Mouse (Mus musculus) embryonic facial prominence, embryonic 13.5 days (tissue): ENCODE measurements around the gene Cdk14. TPM values are rescaled to one million over a fixed set of nuclear protein-coding genes. Genes with fewer than 3 reads are reported as not detected.
"Not testable (repeated sequence)": the region's sequence is repeated elsewhere in the genome, so short reads cannot be mapped to it uniquely, and the experiment has no call there.

ENCODE experiments used
- ATAC-seq: fragments of 200-750 bp; cut with Nextera tagmentation; 2 replicates; pipeline ENCODE4 v1.8.0; 2017; ENCODE audit warnings: low read depth; ENCODE audit not compliant: insufficient number of reproducible peaks, insufficient read depth, low FRiP score, low TSS enrichment
- H3K27ac ChIP-seq: fragments of 300-500 bp; sonication (generic); 2 replicates; pipeline ENCODE4 v1.5.1; 2015; ENCODE audit warnings: moderate library complexity, mild to moderate bottlenecking, inconsistent platforms
- H3K27me3 ChIP-seq: fragments of 300-500 bp; sonication (generic); 2 replicates; pipeline ENCODE4 v1.6.1; 2015; ENCODE audit warnings: mild to moderate bottlenecking, inconsistent platforms
- H3K36me3 ChIP-seq: fragments of 300-500 bp; sonication (generic); 2 replicates; pipeline ENCODE4 v1.6.1; 2015; ENCODE audit warnings: mild to moderate bottlenecking, inconsistent platforms
- H3K4me1 ChIP-seq: fragments of 300-500 bp; sonication (generic); 2 replicates; pipeline ENCODE4 v1.6.1; 2015; ENCODE audit warnings: inconsistent platforms
- H3K4me2 ChIP-seq: fragments of 300-500 bp; sonication (generic); 2 replicates; pipeline ENCODE4 v1.6.1; 2015; ENCODE audit warnings: moderate library complexity, mild to moderate bottlenecking, inconsistent platforms
- H3K4me3 ChIP-seq: fragments of 300-500 bp; sonication (generic); 2 replicates; pipeline ENCODE4 v1.5.1; 2015; ENCODE audit warnings: mild to moderate bottlenecking, inconsistent platforms
- H3K9ac ChIP-seq: fragments of 300-500 bp; sonication (generic); 2 replicates; pipeline ENCODE4 v1.6.1; 2015; ENCODE audit warnings: mild to moderate bottlenecking, inconsistent platforms
- H3K9me3 ChIP-seq: fragments of 300-500 bp; sonication (generic); 2 replicates; pipeline ENCODE4 v1.6.1; 2016; ENCODE audit warnings: inconsistent platforms
- WGBS: fragments of 180-500 bp; shearing (Covaris S2); methylation state at CpG from one replicate; pipeline ENCODE4 v1.1.7; 2015; ENCODE audit warnings: mixed read lengths; 5-methylcytosine and 5-hydroxymethylcytosine counted together
- polyA plus RNA-seq: library from polyadenylated mRNA; unstranded; fragments of >200 nt; fragmentation: Nextera tagmentation; extraction: Ambion mirVana; gene quantifications from 2 replicates; pipeline ENCODE4 v1.2.1, GENCODE M21; 2015

The Cdk14 gene
- polyA plus RNA-seq, 1 experiment from 2014 or later, result 24.5 TPM

GRCm38 (mm10) chr5:4916390-4917273, 503.5 kb downstream of the Cdk14 start:
- Histone ChIP-seq H3K27me3 (no peaks in the 10 kb centered on the region), H3K9ac (no peak overlapping the region), H3K4me3 (no peak overlapping the region), H3K27ac (no peak overlapping the region), H3K4me1 (peaks cover 5% of the 10 kb centered on the region; the same call in 1 of the 2 replicates), H3K4me2 (no peak overlapping the region), H3K9me3 (no peaks in the 10 kb centered on the region), H3K36me3 (no peaks in the 10 kb centered on the region)
- WGBS, result 85% methylated on average over 10 of the region's 10 CpGs
- ATAC-seq, result no peak

- H3K9ac ChIP-seq, H3K4me2 ChIP-seq, H3K27me3 ChIP-seq, H3K4me3 ChIP-seq, H3K9me3 ChIP-seq, H3K27ac ChIP-seq, ATAC-seq, H3K36me3 ChIP-seq, H3K4me1 ChIP-seq: not testable (repeated sequence)
- WGBS, result 95% methylated on average over 3 of the region's 3 CpGs
Measured at GRCm38 (mm10) chr5:4904911-4905310, 515.2 kb downstream of the Cdk14 start.

- Histone ChIP-seq H3K27me3 (no peaks in the 10 kb centered on the region), H3K4me2 (no peak overlapping the region), H3K36me3 (no peaks in the 10 kb centered on the region), H3K4me3 (no peak overlapping the region), H3K27ac (no peak overlapping the region), H3K4me1 (peaks cover 18% of the 10 kb centered on the region), H3K9me3 (no peaks in the 10 kb centered on the region), H3K9ac (no peak overlapping the region)
- 94% methylated on average over 2 of the region's 2 CpGs for WGBS
- ATAC-seq, result no peak
Measured at GRCm38 (mm10) chr5:4898241-4898640, 521.9 kb downstream of the Cdk14 start.

GRCm38 (mm10) chr5:4894988-4895387, 525.1 kb downstream of the Cdk14 start:
- no peak overlapping the region for H3K4me3 ChIP-seq
- H3K4me2 ChIP-seq, result no peak overlapping the region
- no peak for ATAC-seq
- H3K36me3 ChIP-seq, result no peaks in the 10 kb centered on the region
- H3K27ac ChIP-seq, result peak overlapping the region; percentile 24; the same call in 1 of the 2 replicates
- H3K27me3 ChIP-seq, result no peaks in the 10 kb centered on the region
- no peak overlapping the region for H3K9ac ChIP-seq
- WGBS, result 44% methylated on average over 3 of the region's 3 CpGs
- H3K9me3 ChIP-seq, result no peaks in the 10 kb centered on the region
- peaks cover 29% of the 10 kb centered on the region for H3K4me1 ChIP-seq

- H3K4me2 ChIP-seq, result 0 out of 2 replicates have a peak overlapping the region, but pooled peaks have one; percentile 11
- H3K4me3 ChIP-seq, result no peak overlapping the region
- H3K27me3 ChIP-seq, result no peaks in the 10 kb centered on the region
- H3K4me1 ChIP-seq, result peaks cover 29% of the 10 kb centered on the region
- WGBS, result 70% methylated on average over 5 of the region's 5 CpGs
- peak overlapping the region; percentile 72 for H3K27ac ChIP-seq
- no peaks in the 10 kb centered on the region for H3K36me3 ChIP-seq
- H3K9ac ChIP-seq, result no peak overlapping the region
- H3K9me3 ChIP-seq, result no peaks in the 10 kb centered on the region
- ATAC-seq, result no peak
Measured at GRCm38 (mm10) chr5:4893852-4894207, 526.3 kb downstream of the Cdk14 start.

- 26% methylated on average over 5 of the region's 5 CpGs for WGBS
- Histone ChIP-seq H3K9ac (no peak overlapping the region), H3K36me3 (no peaks in the 10 kb centered on the region), H3K9me3 (no peaks in the 10 kb centered on the region), H3K27ac (peak overlapping the region; percentile 72), H3K4me3 (no peak overlapping the region), H3K27me3 (no peaks in the 10 kb centered on the region), H3K4me2 (0 out of 2 replicates have a peak overlapping the region, but pooled peaks have one; percentile 11), H3K4me1 (peaks cover 29% of the 10 kb centered on the region)
- no peak for ATAC-seq
Measured at GRCm38 (mm10) chr5:4893206-4893851, 526.8 kb downstream of the Cdk14 start.

- Histone ChIP-seq H3K9me3 (no peaks in the 10 kb centered on the region), H3K9ac (no peak overlapping the region), H3K27me3 (no peaks in the 10 kb centered on the region), H3K4me2 (no peak overlapping the region), H3K27ac (no peak overlapping the region), H3K36me3 (no peaks in the 10 kb centered on the region), H3K4me3 (no peak overlapping the region), H3K4me1 (peaks cover 29% of the 10 kb centered on the region)
- WGBS, result 40% methylated on average over 4 of the region's 4 CpGs
- no peak for ATAC-seq
Measured at GRCm38 (mm10) chr5:4892734-4893133, 527.4 kb downstream of the Cdk14 start.

- Histone ChIP-seq H3K4me1 (peaks cover 29% of the 10 kb centered on the region), H3K9ac (no peak overlapping the region), H3K27me3 (no peaks in the 10 kb centered on the region), H3K4me3 (no peak overlapping the region), H3K9me3 (no peaks in the 10 kb centered on the region), H3K4me2 (no peak overlapping the region), H3K36me3 (no peaks in the 10 kb centered on the region), H3K27ac (no peak overlapping the region)
- WGBS, result 65% methylated on average over 17 of the region's 17 CpGs
- no peak for ATAC-seq
Measured at GRCm38 (mm10) chr5:4891862-4892704, 528.0 kb downstream of the Cdk14 start.

GRCm38 (mm10) chr5:4887069-4887468, 533.0 kb downstream of the Cdk14 start:
- WGBS, result 90% methylated on average over 4 of the region's 4 CpGs
- H3K9me3 ChIP-seq, result no peaks in the 10 kb centered on the region
- H3K4me2 ChIP-seq, result no peak overlapping the region
- H3K4me1 ChIP-seq, result peaks cover 8% of the 10 kb centered on the region; the same call in 1 of the 2 replicates
- no peaks in the 10 kb centered on the region for H3K27me3 ChIP-seq
- no peak overlapping the region for H3K27ac ChIP-seq
- H3K4me3 ChIP-seq, result no peak overlapping the region
- no peak overlapping the region for H3K9ac ChIP-seq
- no peak for ATAC-seq
- no peaks in the 10 kb centered on the region for H3K36me3 ChIP-seq

GRCm38 (mm10) chr5:4882841-4883240, 537.3 kb downstream of the Cdk14 start:
- WGBS, result 96% methylated on average over 1 of the region's 1 CpGs
- Histone ChIP-seq H3K4me2 (no peak overlapping the region), H3K4me1 (no peaks in the 10 kb centered on the region), H3K36me3 (peaks cover 5% of the 10 kb centered on the region; the same call in 1 of the 2 replicates), H3K27ac (no peak overlapping the region), H3K9me3 (no peaks in the 10 kb centered on the region), H3K9ac (no peak overlapping the region), H3K27me3 (no peaks in the 10 kb centered on the region), H3K4me3 (no peak overlapping the region)
- ATAC-seq, result no peak

- Histone ChIP-seq H3K9ac (no peak overlapping the region), H3K4me1 (peaks cover 13% of the 10 kb centered on the region), H3K27ac (no peak overlapping the region), H3K36me3 (peaks cover 5% of the 10 kb centered on the region; the same call in 1 of the 2 replicates), H3K27me3 (no peaks in the 10 kb centered on the region), H3K4me3 (no peak overlapping the region), H3K4me2 (no peak overlapping the region), H3K9me3 (no peaks in the 10 kb centered on the region)
- no peak for ATAC-seq
- WGBS, result 57% methylated on average over 4 of the region's 4 CpGs
Measured at GRCm38 (mm10) chr5:4880331-4880730, 539.8 kb downstream of the Cdk14 start.
